Mouse (Mus musculus) E14TG2a.4 (cell line): ENCODE results near the gene Atf2.

Experiments used
- CTCF ChIP-seq: conservative IDR thresholded peaks from 2 replicates; pipeline ENCODE4 v1.5.1; 2014; ENCODE audit warnings: low read length
- POU5F1 ChIP-seq: IDR thresholded peaks from 2 replicates; pipeline ENCODE4 v1.6.1; 2014; ENCODE audit warnings: low read length, borderline replicate concordance

GRCm38 (mm10) chr2:73772945-73773344 is 119.5 kb downstream of the Atf2 start:
- no peak for TF ChIP-seq CTCF
- no peak for TF ChIP-seq POU5F1
